Comparison of ENCODE assay signal across 8 mouse cellular contexts in genomic region chr10:30802681-30803586, GRCm38 (mm10). TPM values are rescaled to one million over a fixed set of nuclear protein-coding genes. Genes with fewer than 3 reads are reported as not detected.
DNase-seq lines count a peak whose midpoint lies in the region; ATAC-seq and TF ChIP-seq lines count a peak whose summit lies in the region.

Gene Ncoa7 (minus strand): TSS chr10:30803326.

- ATAC-seq in embryonic facial prominence, embryonic 15.5 days (ENCODE audit: insufficient number of reproducible peaks, low FRiP score, low TSS enrichment, low read depth) = peak; percentile 91
- peak; percentile 95 for ATAC-seq in kidney, embryonic 15.5 days (replicated peaks; ENCODE audit: low FRiP score)
- ATAC-seq in liver, embryonic 11.5 days (replicated peaks; ENCODE audit: low FRiP score) = peak; percentile 93

- DNase-seq in heart, embryonic 10.5 days (ENCODE audit: low spot score) = peak; percentile 94
- DNase-seq in liver, embryonic 11.5 days (ENCODE audit: low spot score) = peak; percentile 85
- DNase-seq in spleen, postnatal 4 days (ENCODE audit: low spot score in 2 of 2) = peak; percentile 82 to 92

- no peaks in the 10 kb centered on the region for H3K9me3 ChIP-seq in embryonic facial prominence, embryonic 15.5 days (replicated peaks)
- H3K9me3 ChIP-seq in heart, embryonic 10.5 days = no peaks in the 10 kb centered on the region
- no peaks in the 10 kb centered on the region for H3K9me3 ChIP-seq in kidney, embryonic 15.5 days (replicated peaks)
- H3K9me3 ChIP-seq in liver, embryonic 11.5 days (ENCODE audit: control insufficient read depth, low read length) = no peaks in the 10 kb centered on the region

- H3ac ChIP-seq in C2C12 (ENCODE audit: control insufficient read depth, insufficient read length, low read depth) (peak within 1 kb of the TSS; percentile 100), myocyte (ENCODE audit: control insufficient read depth, insufficient read length) (peak within 1 kb of the TSS; percentile 43)

- peaks cover 17% of the 10 kb centered on the region for H3K4me1 ChIP-seq in bone marrow macrophage, adult 2 months (ENCODE audit: control insufficient read depth, insufficient read depth, low read length)
- H3K4me1 ChIP-seq in embryonic facial prominence, embryonic 15.5 days = peaks cover 7% of the 10 kb centered on the region
- peaks cover 6% of the 10 kb centered on the region; the same call in 1 of the 2 replicates for H3K4me1 ChIP-seq in heart, embryonic 10.5 days
- peaks cover 14% of the 10 kb centered on the region for H3K4me1 ChIP-seq in kidney, embryonic 15.5 days
- peaks cover 6% of the 10 kb centered on the region for H3K4me1 ChIP-seq in liver, embryonic 11.5 days (replicated peaks; ENCODE audit: control insufficient read depth, insufficient read depth, low read length)

- whole genome bisulfite sequencing in embryonic facial prominence, embryonic 15.5 days = under 1% methylated on average over 81 of the region's 89 CpGs
- WGBS in heart, embryonic 10.5 days = under 1% methylated on average over 89 of the region's 89 CpGs
- WGBS in kidney, embryonic 15.5 days = under 1% methylated on average over 67 of the region's 89 CpGs
- WGBS in liver, embryonic 11.5 days = under 1% methylated on average over 83 of the region's 89 CpGs

- TF ChIP-seq CTCF in C2C12 (IDR thresholded peaks at IDR 0.05; ENCODE audit: control insufficient read depth, insufficient read depth, insufficient read length) = no peak
- no peak for TF ChIP-seq CTCF in bone marrow macrophage, adult 2 months (IDR thresholded peaks at IDR 0.05; ENCODE audit: low read depth, low read length)

- H3K79me3 ChIP-seq in C2C12 (ENCODE audit: low read depth) = peaks cover 9% of the 10 kb centered on the region

- no peak for TF ChIP-seq POLR2A in bone marrow macrophage, adult 2 months (IDR thresholded peaks at IDR 0.05; ENCODE audit: borderline replicate concordance, low read depth, low read length)
- TF ChIP-seq POLR2A in myocyte (IDR thresholded peaks at IDR 0.05; ENCODE audit: insufficient read length, low read depth) = peak; percentile 85

- peak within 1 kb of the TSS; percentile 92 for H3K27ac ChIP-seq in bone marrow macrophage, adult 2 months (ENCODE audit: insufficient read depth, low read depth, low read length)
- peak within 1 kb of the TSS; percentile 94 for H3K27ac ChIP-seq in embryonic facial prominence, embryonic 15.5 days (replicated peaks)
- peak within 1 kb of the TSS; percentile 98 for H3K27ac ChIP-seq in heart, embryonic 10.5 days
- H3K27ac ChIP-seq in kidney, embryonic 15.5 days = peak within 1 kb of the TSS; percentile 97
- H3K27ac ChIP-seq in liver, embryonic 11.5 days (ENCODE audit: low read depth, low read length) = peak within 1 kb of the TSS; percentile 92

- H3K27me3 ChIP-seq in C2C12 (ENCODE audit: control insufficient read depth, insufficient read depth, insufficient read length) (no peaks in the 10 kb centered on the region), myocyte (ENCODE audit: control insufficient read depth, insufficient read depth, insufficient read length) (no peaks in the 10 kb centered on the region)
- H3K27me3 ChIP-seq in embryonic facial prominence, embryonic 15.5 days = no peaks in the 10 kb centered on the region
- H3K27me3 ChIP-seq in heart, embryonic 10.5 days (ENCODE audit: insufficient read depth, poor library complexity, severe bottlenecking) = no peaks in the 10 kb centered on the region
- no peaks in the 10 kb centered on the region for H3K27me3 ChIP-seq in kidney, embryonic 15.5 days
- H3K27me3 ChIP-seq in liver, embryonic 11.5 days (replicated peaks; ENCODE audit: control insufficient read depth, insufficient read depth, low read length) = no peaks in the 10 kb centered on the region

- H3K36me3 ChIP-seq in C2C12 (ENCODE audit: control insufficient read depth, insufficient read depth) = no peaks in the 10 kb centered on the region
- H3K36me3 ChIP-seq in embryonic facial prominence, embryonic 15.5 days = no peaks in the 10 kb centered on the region
- no peaks in the 10 kb centered on the region for H3K36me3 ChIP-seq in heart, embryonic 10.5 days
- H3K36me3 ChIP-seq in kidney, embryonic 15.5 days = no peaks in the 10 kb centered on the region
- no peaks in the 10 kb centered on the region for H3K36me3 ChIP-seq in liver, embryonic 11.5 days (ENCODE audit: control insufficient read depth, insufficient read depth, low read length)
- H3K36me3 ChIP-seq in myocyte (ENCODE audit: control insufficient read depth, insufficient read depth) = no peaks in the 10 kb centered on the region

- H3K79me2 ChIP-seq in C2C12 (ENCODE audit: control insufficient read depth, insufficient read depth) (peaks cover 13% of the 10 kb centered on the region), myocyte (ENCODE audit: control insufficient read depth, insufficient read depth) (no peaks in the 10 kb centered on the region)

- H3K4me2 ChIP-seq in embryonic facial prominence, embryonic 15.5 days (replicated peaks) = peak within 1 kb of the TSS; percentile 62
- H3K4me2 ChIP-seq in kidney, embryonic 15.5 days = peak within 1 kb of the TSS; percentile 69
- peak within 1 kb of the TSS; percentile 83 for H3K4me2 ChIP-seq in liver, embryonic 11.5 days
- peak within 1 kb of the TSS; percentile 93 for H3K4me2 ChIP-seq in myocyte (ENCODE audit: low read depth)

- H3K4me3 ChIP-seq in C2C12 (ENCODE audit: insufficient read depth, poor library complexity, severe bottlenecking) (peak within 1 kb of the TSS; percentile 80), myocyte (peak within 1 kb of the TSS; percentile 40)
- H3K4me3 ChIP-seq in bone marrow macrophage, adult 2 months (ENCODE audit: insufficient read depth, low read length) = peak within 1 kb of the TSS; percentile 86
- H3K4me3 ChIP-seq in embryonic facial prominence, embryonic 15.5 days (replicated peaks) = peak within 1 kb of the TSS; percentile 86
- peak within 1 kb of the TSS; percentile 85 for H3K4me3 ChIP-seq in heart, embryonic 10.5 days
- peak within 1 kb of the TSS; percentile 76 for H3K4me3 ChIP-seq in kidney, embryonic 15.5 days (replicated peaks)
- peak within 1 kb of the TSS; percentile 79 for H3K4me3 ChIP-seq in liver, embryonic 11.5 days (ENCODE audit: low read depth, low read length)

- H3K9ac ChIP-seq in embryonic facial prominence, embryonic 15.5 days = peak within 1 kb of the TSS; percentile 74
- H3K9ac ChIP-seq in kidney, embryonic 15.5 days = peak within 1 kb of the TSS; percentile 74
- peak within 1 kb of the TSS; percentile 81 for H3K9ac ChIP-seq in liver, embryonic 11.5 days (ENCODE audit: low read depth, low read length)

TF ChIP-seq in C2C12, 6 proteins besides CTCF, POLR2A, EP300 and RAD21:
- TF ChIP-seq MYOG (IDR thresholded peaks at IDR 0.05; ENCODE audit: control insufficient read depth, extremely low read depth, insufficient read length) = no peak
- TF ChIP-seq MYOD1 (IDR thresholded peaks at IDR 0.05; ENCODE audit: control insufficient read depth, insufficient read length, low read depth) = no peak
- TF ChIP-seq USF1 (IDR thresholded peaks at IDR 0.05; ENCODE audit: low read depth) = no peak
- no peak for TF ChIP-seq MAX (IDR thresholded peaks at IDR 0.05)
- TF ChIP-seq CEBPB (IDR thresholded peaks at IDR 0.05; ENCODE audit: low read depth) = no peak
- no peak for TF ChIP-seq FOSL1 (IDR thresholded peaks at IDR 0.05; ENCODE audit: insufficient read depth, low read length, poor library complexity, severe bottlenecking)

TF ChIP-seq in myocyte, 11 proteins besides CTCF, POLR2A, EP300 and RAD21:
- TF ChIP-seq USF1 (IDR thresholded peaks at IDR 0.05; ENCODE audit: low read depth) = no peak
- no peak for TF ChIP-seq TCF12 (IDR thresholded peaks at IDR 0.05; ENCODE audit: insufficient read depth, poor library complexity, severe bottlenecking)
- peak; percentile 2 for TF ChIP-seq TCF3 (IDR thresholded peaks at IDR 0.05; ENCODE audit: insufficient read length, low read depth)
- TF ChIP-seq POLR2AphosphoS2 (IDR thresholded peaks at IDR 0.05; ENCODE audit: insufficient read length, low read depth) = peak; percentile 67

RNA-seq across cellular contexts. Expression of gene Ncoa7, which starts in this region (rescaled TPM):
- polyA plus RNA-seq in C2C12 (2012; fragmentation: generic; extraction: Trizol) (3.9 TPM), myocyte (2012; fragmentation: generic; extraction: Trizol) (2.7 TPM)
- 24.9 and 30.0 TPM in 2 replicates for polyA plus RNA-seq in bone marrow macrophage, adult 2 months (2012; ENCODE audit: insufficient read depth, insufficient read length, missing spikeins)
- polyA plus RNA-seq in embryonic facial prominence, embryonic 15.5 days (2015; fragmentation: Nextera tagmentation; extraction: Ambion mirVana) = 8.8 and 9.6 TPM in 2 replicates
- 7.1 and 7.3 TPM in 2 replicates for polyA plus RNA-seq in heart, embryonic 10.5 days (2016; fragmentation: Nextera tagmentation; extraction: Ambion mirVana)
- polyA plus RNA-seq in kidney, embryonic 15.5 days (2015; fragmentation: Nextera tagmentation; extraction: Ambion mirVana) = 16.3 and 16.6 TPM in 2 replicates
- polyA plus RNA-seq in liver, embryonic 11.5 days (2014; fragmentation: Nextera tagmentation; extraction: Ambion mirVana) = 11.2 and 12.1 TPM in 2 replicates

Comparison
In these comparisons a context has a peak if more than half of its experiments do, and no peak if none do; other contexts are left out.
1. Peak in every context shown above with its lines: DNase-seq, ATAC-seq, H3K4me3 ChIP-seq and H3K27ac ChIP-seq.